Mouse (Mus musculus): ENCODE data around the gene Bmpr1a. TPM values are rescaled to one million over a fixed set of nuclear protein-coding genes. Genes with fewer than 3 reads are reported as not detected.
A peak's percentile ranks its signal among the peaks of the same experiment; 100 is the strongest.

Gene Bmpr1a
- polyA plus RNA-seq, 1 experiment from 2014 or later, result 51.1 TPM

DNA sequence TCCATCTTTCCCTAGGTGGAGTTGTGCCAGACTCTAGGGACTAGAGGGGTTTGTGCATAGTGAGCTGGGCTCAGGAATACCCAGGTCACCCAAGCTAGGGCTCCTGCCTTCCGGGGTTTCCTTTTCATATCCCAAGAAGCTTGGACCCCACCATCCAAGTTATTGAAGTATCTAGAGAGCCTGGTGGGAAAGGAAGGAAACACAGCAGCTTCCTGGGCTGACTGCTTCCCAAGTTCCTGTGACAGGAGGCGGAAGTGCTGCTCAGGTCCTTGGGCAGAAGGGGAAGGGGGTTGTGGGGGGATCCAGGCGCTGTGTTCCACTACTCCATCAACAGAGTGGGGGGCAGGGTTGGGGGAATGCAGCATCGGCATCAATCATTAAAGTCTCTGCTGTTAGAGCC lies 126.0 kb downstream of the Bmpr1a start:
- Histone ChIP-seq H3K27me3 (ENCODE audit: insufficient read depth, low read length) (no peaks in the 10 kb centered on the region), H3K9ac (no peak overlapping the region), H3K4me1 (ENCODE audit: insufficient read depth) (no peaks in the 10 kb centered on the region), H3K9me3 (ENCODE audit: low read depth, low read length) (no peaks in the 10 kb centered on the region), H3K27ac (ENCODE audit: low read depth) (peak overlapping the region; percentile 36; the same call in 1 of the 2 replicates), H3K36me3 (ENCODE audit: insufficient read depth) (no peaks in the 10 kb centered on the region), H3K4me3 (ENCODE audit: low read depth, low read length) (no peak overlapping the region), H3K4me2 (peak overlapping the region; percentile 48)
- 61% methylated on average over 4 of the region's 4 CpGs for WGBS
- DNase-seq (no peak), ATAC-seq (ENCODE audit: insufficient read depth) (no peak)
- no peak for TF ChIP-seq CTCF (IDR thresholded peaks at IDR 0.05; ENCODE audit: low read depth)

DNA sequence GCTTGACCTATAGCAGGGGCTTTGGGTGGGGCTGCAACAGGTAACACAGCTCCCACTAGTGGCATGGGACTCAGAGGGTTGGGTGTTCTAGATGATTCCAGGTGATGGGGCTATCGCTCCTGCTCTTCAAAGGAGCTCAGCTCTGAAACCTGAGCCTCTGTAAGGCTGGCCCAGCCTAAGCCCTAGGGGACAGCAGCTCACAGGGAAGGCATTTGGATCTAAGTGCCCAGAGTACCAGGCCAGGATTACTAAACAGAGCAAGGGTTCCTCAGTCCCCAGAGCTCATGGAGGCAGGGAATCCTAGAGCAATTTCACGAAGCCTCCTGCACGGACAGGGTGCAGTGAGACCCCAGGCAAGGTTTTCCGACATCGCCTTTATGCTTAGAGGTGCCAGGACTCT lies 127.2 kb downstream of the Bmpr1a start:
- Histone ChIP-seq H3K4me1 (ENCODE audit: insufficient read depth) (no peaks in the 10 kb centered on the region), H3K4me2 (peak overlapping the region; percentile 48), H3K27me3 (ENCODE audit: insufficient read depth, low read length) (no peaks in the 10 kb centered on the region), H3K4me3 (ENCODE audit: low read depth, low read length) (peak overlapping the region; percentile 23), H3K27ac (ENCODE audit: low read depth) (no peak overlapping the region), H3K9ac (no peak overlapping the region), H3K36me3 (ENCODE audit: insufficient read depth) (no peaks in the 10 kb centered on the region), H3K9me3 (ENCODE audit: low read depth, low read length) (no peaks in the 10 kb centered on the region)
- DNase-seq, result no peak
- TF ChIP-seq CTCF (IDR thresholded peaks at IDR 0.05; ENCODE audit: low read depth), result no peak
- ATAC-seq (ENCODE audit: insufficient read depth), result no peak
- 77% methylated on average over 5 of the region's 5 CpGs for whole genome bisulfite sequencing

DNA sequence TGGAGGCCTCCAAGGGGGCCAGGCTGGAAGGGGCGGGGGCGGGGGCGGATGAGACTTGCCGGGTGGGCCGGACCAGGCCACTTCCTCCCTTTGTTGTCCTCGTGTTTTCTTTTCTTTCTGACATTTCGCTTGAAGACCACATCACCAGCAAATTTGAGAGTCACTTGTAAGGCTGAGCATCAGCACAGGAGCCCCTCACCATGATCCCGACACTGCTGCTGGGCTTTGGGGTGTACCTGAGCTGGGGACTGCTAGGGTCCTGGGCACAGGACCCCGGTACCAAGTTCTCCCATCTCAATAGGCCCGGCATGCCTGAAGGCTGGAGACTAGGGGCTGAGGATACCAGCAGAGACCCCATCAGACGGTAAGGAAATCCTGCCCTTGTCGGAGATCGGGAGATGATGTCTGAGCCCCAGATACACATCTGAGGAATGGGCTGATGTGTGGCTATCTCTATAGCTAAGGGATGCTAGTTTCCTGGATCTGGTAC lies 127.7 kb downstream of the Bmpr1a start, which contains the start of gene Mmrn2:
Gene Mmrn2 (plus strand): TSS at position 51 of the 490 bp plus-strand sequence.
- TF ChIP-seq CTCF (IDR thresholded peaks at IDR 0.05; ENCODE audit: low read depth), result no peak
- H3K36me3 ChIP-seq (ENCODE audit: insufficient read depth), result no peaks in the 10 kb centered on the region
- H3K27me3 ChIP-seq (ENCODE audit: insufficient read depth, low read length), result no peaks in the 10 kb centered on the region
- H3K9me3 ChIP-seq (ENCODE audit: low read depth, low read length), result no peaks in the 10 kb centered on the region
- peak within 1 kb of the TSS; percentile 23 for H3K4me3 ChIP-seq (ENCODE audit: low read depth, low read length)
- peak within 1 kb of the TSS; percentile 48 for H3K4me2 ChIP-seq
- DNase-seq, result no peak
- no peak for ATAC-seq (ENCODE audit: insufficient read depth)
- 74% methylated on average over 13 of the region's 13 CpGs for WGBS
- H3K4me1 ChIP-seq (ENCODE audit: insufficient read depth), result no peaks in the 10 kb centered on the region
- H3K9ac ChIP-seq, result no peak within 1 kb of the TSS
- H3K27ac ChIP-seq (ENCODE audit: low read depth), result no peak within 1 kb of the TSS

DNA sequence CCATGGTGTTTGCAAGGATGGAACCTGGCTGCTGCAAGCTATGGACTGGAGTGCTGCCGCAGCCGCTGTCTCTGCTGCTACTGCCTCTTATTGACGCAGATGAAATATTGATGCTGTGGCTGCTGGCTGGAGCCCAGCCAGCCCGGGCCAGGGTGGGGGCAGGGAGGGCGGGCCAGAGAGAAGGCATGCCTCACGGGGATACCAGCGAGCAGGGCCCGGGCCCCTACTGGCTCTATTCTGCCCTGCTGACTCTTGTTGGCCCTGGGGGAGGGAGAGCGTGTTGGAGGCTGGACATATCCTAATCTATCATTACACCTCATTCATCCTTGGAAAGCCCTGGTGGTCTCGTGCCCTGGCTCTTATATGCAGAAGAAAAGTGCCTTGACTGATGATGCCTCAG lies 128.6 kb downstream of the Bmpr1a start, which contains the start of gene Sncg:
Gene Sncg (minus strand): TSS at position 213 of the 400 bp plus-strand sequence.
- H3K9ac ChIP-seq, result no peak within 1 kb of the TSS
- peak within 1 kb of the TSS; percentile 48 for H3K4me2 ChIP-seq
- H3K27me3 ChIP-seq (ENCODE audit: insufficient read depth, low read length), result no peaks in the 10 kb centered on the region
- DNase-seq (peak; percentile 73), ATAC-seq (ENCODE audit: insufficient read depth) (peak; percentile 57; the same call in 1 of the 2 replicates)
- no peak for TF ChIP-seq CTCF (IDR thresholded peaks at IDR 0.05; ENCODE audit: low read depth)
- no peak within 1 kb of the TSS for H3K27ac ChIP-seq (ENCODE audit: low read depth)
- WGBS, result 25% methylated on average over 10 of the region's 10 CpGs
- H3K4me3 ChIP-seq (ENCODE audit: low read depth, low read length), result peak within 1 kb of the TSS; percentile 23
- H3K36me3 ChIP-seq (ENCODE audit: insufficient read depth), result no peaks in the 10 kb centered on the region
- no peaks in the 10 kb centered on the region for H3K4me1 ChIP-seq (ENCODE audit: insufficient read depth)
- no peaks in the 10 kb centered on the region for H3K9me3 ChIP-seq (ENCODE audit: low read depth, low read length)

DNA sequence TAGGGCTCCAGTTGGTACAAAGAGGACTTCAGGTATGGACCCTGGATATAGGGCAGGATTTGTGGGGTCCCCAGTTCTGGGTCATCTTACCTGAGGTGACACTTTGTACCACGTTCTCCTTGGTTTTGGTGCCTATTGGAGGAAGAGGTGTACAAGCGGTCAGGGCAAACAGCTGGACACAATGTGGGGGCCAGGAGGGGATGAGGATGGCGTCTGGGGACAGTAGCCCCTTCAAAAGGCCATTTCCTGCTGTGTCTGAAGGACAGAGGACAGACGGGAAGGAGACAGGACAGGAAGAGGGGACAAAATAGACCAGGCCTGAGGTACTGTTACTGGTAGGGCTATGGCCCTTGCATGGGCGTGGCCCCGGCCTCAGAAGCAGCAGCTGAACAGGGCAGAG lies 129.6 kb downstream of the Bmpr1a start:
- no peaks in the 10 kb centered on the region for H3K36me3 ChIP-seq (ENCODE audit: insufficient read depth)
- WGBS, result 74% methylated on average over 6 of the region's 6 CpGs
- no peaks in the 10 kb centered on the region for H3K4me1 ChIP-seq (ENCODE audit: insufficient read depth)
- H3K27ac ChIP-seq (ENCODE audit: low read depth), result no peak overlapping the region
- DNase-seq, result no peak
- H3K9me3 ChIP-seq (ENCODE audit: low read depth, low read length), result no peaks in the 10 kb centered on the region
- no peak for TF ChIP-seq CTCF (IDR thresholded peaks at IDR 0.05; ENCODE audit: low read depth)
- H3K4me3 ChIP-seq (ENCODE audit: low read depth, low read length), result no peak overlapping the region
- H3K9ac ChIP-seq, result no peak overlapping the region
- no peaks in the 10 kb centered on the region for H3K27me3 ChIP-seq (ENCODE audit: insufficient read depth, low read length)
- ATAC-seq (ENCODE audit: insufficient read depth), result no peak
- no peak overlapping the region for H3K4me2 ChIP-seq

DNA sequence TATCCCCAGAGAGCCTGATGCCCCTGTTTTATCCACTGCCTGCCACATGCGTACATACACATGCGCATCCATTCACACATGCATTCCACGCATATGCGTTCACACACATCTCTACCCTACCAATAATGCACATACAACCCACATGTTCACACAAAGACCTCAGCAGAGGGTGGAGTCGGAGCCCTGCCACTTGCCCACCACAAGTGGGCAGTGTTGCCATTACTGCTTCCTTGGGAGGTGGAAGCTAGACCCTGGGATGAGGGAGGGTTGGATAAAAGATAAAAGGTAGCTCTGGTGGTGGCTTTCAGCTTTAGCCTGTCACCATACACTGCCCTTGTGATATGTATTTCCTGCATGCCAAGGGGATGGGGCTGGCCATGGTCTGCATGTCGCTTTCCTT lies 130.5 kb downstream of the Bmpr1a start:
- Histone ChIP-seq H3K27ac (ENCODE audit: low read depth) (no peak overlapping the region), H3K27me3 (ENCODE audit: insufficient read depth, low read length) (no peaks in the 10 kb centered on the region), H3K9me3 (ENCODE audit: low read depth, low read length) (no peaks in the 10 kb centered on the region), H3K4me2 (no peak overlapping the region), H3K4me3 (ENCODE audit: low read depth, low read length) (no peak overlapping the region), H3K36me3 (ENCODE audit: insufficient read depth) (no peaks in the 10 kb centered on the region), H3K9ac (no peak overlapping the region), H3K4me1 (ENCODE audit: insufficient read depth) (no peaks in the 10 kb centered on the region)
- TF ChIP-seq CTCF (IDR thresholded peaks at IDR 0.05; ENCODE audit: low read depth), result peak; percentile 76
- 78% methylated on average over 6 of the region's 6 CpGs for WGBS
- DNase-seq, result peak; percentile 58
- no peak for ATAC-seq (ENCODE audit: insufficient read depth)

DNA sequence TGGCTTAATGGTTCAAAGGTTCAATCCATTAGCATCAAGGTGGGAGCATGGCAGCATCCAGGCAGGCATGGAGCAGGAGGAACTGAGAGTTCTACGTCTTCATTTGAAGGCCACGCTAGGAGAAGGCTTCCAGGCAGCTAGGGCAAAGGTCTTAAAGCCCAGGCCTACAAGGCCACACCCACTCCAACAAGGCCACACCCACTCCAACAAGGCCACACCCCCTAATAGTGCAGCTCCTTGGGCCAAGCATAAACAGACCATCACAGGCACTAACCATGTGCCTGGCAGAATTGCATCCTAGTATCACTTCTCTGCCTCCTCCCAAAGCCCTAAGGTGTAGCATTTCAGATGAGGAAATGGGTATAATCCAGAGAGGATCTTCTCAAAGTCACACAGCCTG lies 131.4 kb downstream of the Bmpr1a start:
- Histone ChIP-seq H3K4me2 (no peak overlapping the region), H3K9ac (no peak overlapping the region), H3K27ac (ENCODE audit: low read depth) (no peak overlapping the region), H3K4me1 (ENCODE audit: insufficient read depth) (no peaks in the 10 kb centered on the region), H3K36me3 (ENCODE audit: insufficient read depth) (no peaks in the 10 kb centered on the region), H3K4me3 (ENCODE audit: low read depth, low read length) (no peak overlapping the region), H3K9me3 (ENCODE audit: low read depth, low read length) (no peaks in the 10 kb centered on the region), H3K27me3 (ENCODE audit: insufficient read depth, low read length) (no peaks in the 10 kb centered on the region)
- no peak for ATAC-seq (ENCODE audit: insufficient read depth)
- 82% methylated on average over 2 of the region's 2 CpGs for WGBS
- DNase-seq, result no peak
- no peak for TF ChIP-seq CTCF (IDR thresholded peaks at IDR 0.05; ENCODE audit: low read depth)

All from lung, embryonic 14.5 days (tissue).